Mouse (Mus musculus) CH12.LX (cell line): ENCODE results near the gene Ap3s2. TPM values are rescaled to one million over a fixed set of nuclear protein-coding genes. Genes with fewer than 3 reads are reported as not detected.

Experiments
- DNase-seq: peaks from one replicate; pipeline ENCODE4 v3.0.0-alpha.2; 2013; ENCODE audit errors: extremely low read depth
- H3K27ac ChIP-seq: 2 replicates; pipeline ENCODE4 v1.5.1; 2012; ENCODE audit warnings: low read depth, mild to moderate bottlenecking, control low read depth, moderate library complexity; ENCODE audit not compliant: insufficient read depth
- H3K27me3 ChIP-seq: replicated peaks from 2 replicates; pipeline ENCODE3; 2012; ENCODE audit warnings: inconsistent platforms
- H3K36me3 ChIP-seq, 2 experiments: replicated peaks in 1 of 2; 2 replicates each; pipeline versions ENCODE3 to v1.6.1; 2012; ENCODE audit warnings: inconsistent platforms in 1 of 2, low read length in 1 of 2, mild to moderate bottlenecking in 1 of 2, mixed read lengths in 1 of 2, moderate library complexity in 1 of 2; ENCODE audit not compliant: control insufficient read depth in 1 of 2, insufficient read depth in 1 of 2
- H3K4me1 ChIP-seq, 2 experiments: 2 replicates each; pipeline ENCODE4 v1.6.1; 2012; ENCODE audit warnings: inconsistent platforms in 1 of 2, moderate library complexity in 1 of 2; ENCODE audit not compliant: insufficient read depth in 2 of 2, control insufficient read depth in 1 of 2
- H3K4me2 ChIP-seq: 2 replicates; pipeline ENCODE4 v1.6.1; 2012; ENCODE audit warnings: low read depth, mild to moderate bottlenecking, control low read depth; ENCODE audit not compliant: poor library complexity, insufficient read depth, severe bottlenecking
- H3K4me3 ChIP-seq, 3 experiments: fragments of 150-350 bp in 1 of 3; sonication (generic) in 1 of 3; replicated peaks in 1 of 3; 2 replicates each; pipeline versions ENCODE3 to v1.5.1; 2011 to 2012; ENCODE audit warnings: low read depth in 2 of 3, low read length in 2 of 3, mild to moderate bottlenecking in 2 of 3, moderate library complexity in 2 of 3, control low read depth in 1 of 3, improper control_type of control experiment in 1 of 3, inconsistent platforms in 1 of 3, mixed read lengths in 1 of 3; ENCODE audit not compliant: poor library complexity in 1 of 3
- H3K79me2 ChIP-seq: replicated peaks from 2 replicates; pipeline ENCODE4 v1.6.1; 2012; ENCODE audit warnings: mild to moderate bottlenecking, moderate library complexity; ENCODE audit not compliant: control insufficient read depth, poor library complexity, insufficient read depth, severe bottlenecking; ENCODE audit errors: extremely low read depth
- H3K9ac ChIP-seq: 2 replicates; pipeline ENCODE4 v1.6.1; 2012; ENCODE audit warnings: low read depth, mild to moderate bottlenecking, control low read depth, moderate library complexity; ENCODE audit not compliant: insufficient read depth
- H3K9me3 ChIP-seq: replicated peaks from 2 replicates; pipeline ENCODE3; 2012; ENCODE audit warnings: low read length, inconsistent platforms, mixed read lengths
- BHLHE40 ChIP-seq: IDR thresholded peaks from 2 replicates; pipeline ENCODE4 v1.6.1; 2011; ENCODE audit warnings: mild to moderate bottlenecking, low read depth, low read length, improper control_type of control experiment
- CTCF ChIP-seq, 2 experiments: IDR thresholded peaks in 1 of 2; conservative IDR thresholded peaks in 1 of 2; 2 replicates each; pipeline ENCODE4 v1.5.1; 2011 to 2012; ENCODE audit warnings: low read depth in 2 of 2, low read length in 2 of 2, improper control_type of control experiment in 1 of 2, inconsistent platforms in 1 of 2, mild to moderate bottlenecking in 1 of 2, moderate library complexity in 1 of 2
- ELF1 ChIP-seq: IDR thresholded peaks from 2 replicates; pipeline ENCODE4 v1.6.1; 2014; ENCODE audit warnings: low read depth, mild to moderate bottlenecking, inconsistent platforms, low read length, improper control_type of control experiment
- EP300 ChIP-seq: IDR thresholded peaks from 2 replicates; pipeline ENCODE4 v1.6.1; 2011; ENCODE audit warnings: low read length, improper control_type of control experiment
- HCFC1 ChIP-seq: IDR thresholded peaks from 2 replicates; pipeline ENCODE4 v1.6.1; 2012; ENCODE audit warnings: low read depth, mild to moderate bottlenecking, inconsistent platforms, low read length, improper control_type of control experiment
- IRF4 ChIP-seq: IDR thresholded peaks from 2 replicates; pipeline ENCODE4 v1.6.1; 2014; ENCODE audit warnings: low read depth, mild to moderate bottlenecking, inconsistent platforms, low read length, improper control_type of control experiment
- KAT2A ChIP-seq: IDR thresholded peaks from 2 replicates; pipeline ENCODE4 v1.6.1; 2012; ENCODE audit warnings: low read length, improper control_type of control experiment, inconsistent platforms; ENCODE audit not compliant: insufficient replicate concordance
- MAZ ChIP-seq: IDR thresholded peaks from 2 replicates; pipeline ENCODE4 v1.6.1; 2012; ENCODE audit warnings: low read depth, mild to moderate bottlenecking, inconsistent platforms, low read length, improper control_type of control experiment, moderate library complexity
- MXI1 ChIP-seq: IDR thresholded peaks from 2 replicates; pipeline ENCODE4 v1.6.1; 2011; ENCODE audit warnings: mild to moderate bottlenecking, low read depth, low read length, improper control_type of control experiment
- NRF1 ChIP-seq: IDR thresholded peaks from 2 replicates; pipeline ENCODE4 v1.6.1; 2014; ENCODE audit warnings: low read depth, mild to moderate bottlenecking, inconsistent platforms, low read length, improper control_type of control experiment, moderate library complexity
- PAX5 ChIP-seq: IDR thresholded peaks from 2 replicates; pipeline ENCODE4 v1.6.1; 2012; ENCODE audit warnings: low read length, inconsistent platforms, mixed read lengths
- POLR2A ChIP-seq: IDR thresholded peaks from 2 replicates; pipeline ENCODE4 v1.6.1; 2011; ENCODE audit warnings: low read depth, mild to moderate bottlenecking, improper control_type of control experiment, low read length
- POLR2AphosphoS2 ChIP-seq: IDR thresholded peaks from 2 replicates; pipeline ENCODE4 v1.6.1; 2011; ENCODE audit warnings: low read depth, low read length, improper control_type of control experiment
- RCOR1 ChIP-seq: conservative IDR thresholded peaks from 2 replicates; pipeline ENCODE4 v1.6.1; 2012; ENCODE audit warnings: low read depth, mild to moderate bottlenecking, inconsistent platforms, low read length, improper control_type of control experiment
- TCF12 ChIP-seq: IDR thresholded peaks from 2 replicates; pipeline ENCODE4 v1.6.1; 2014; ENCODE audit warnings: low read depth, mild to moderate bottlenecking, inconsistent platforms, low read length, improper control_type of control experiment
- UBTF ChIP-seq: IDR thresholded peaks from 2 replicates; pipeline ENCODE4 v1.6.1; 2012; ENCODE audit warnings: low read depth, mild to moderate bottlenecking, inconsistent platforms, low read length, improper control_type of control experiment, moderate library complexity
- USF1 ChIP-seq: IDR thresholded peaks from 2 replicates; pipeline ENCODE4 v1.6.1; 2014; ENCODE audit warnings: low read depth, mild to moderate bottlenecking, inconsistent platforms, low read length, improper control_type of control experiment
- USF2 ChIP-seq: conservative IDR thresholded peaks from 2 replicates; pipeline ENCODE4 v1.6.1; 2011; ENCODE audit warnings: low read depth, low read length, improper control_type of control experiment
- ZC3H11A ChIP-seq: IDR thresholded peaks from 2 replicates; pipeline ENCODE4 v1.6.1; 2012; ENCODE audit warnings: low read depth, mild to moderate bottlenecking, inconsistent platforms, low read length, improper control_type of control experiment
- ZMIZ1 ChIP-seq: IDR thresholded peaks from 2 replicates; pipeline ENCODE4 v1.6.1; 2012; ENCODE audit warnings: low read depth, mild to moderate bottlenecking, inconsistent platforms, low read length, improper control_type of control experiment
- dilution Hi-C: fragments of 300-500 bp; cut with MboI; formaldehyde crosslinking; loops from 2 replicates; pipeline ENCODE4 v1.14.3; 2020; ENCODE audit warnings: low sequenced_read_pairs; ENCODE audit not compliant: extremely low pct_unique_long_range_greater_than_20kb, extremely low pct_ligation_motif_present
- in situ Hi-C: fragments of 300-500 bp; cut with MboI; formaldehyde crosslinking; loops from 3 replicates; pipeline ENCODE4 v1.14.3; 2019; ENCODE audit warnings: low sequenced_read_pairs, low pct_ligation_motif_present, low pct_unique_long_range_greater_than_20kb, mixed read lengths
- polyA plus RNA-seq: library from polyadenylated mRNA; unstranded; fragments of >175 nt; gene quantifications from 2 replicates; pipeline ENCODE4 v1.2.1, GENCODE M21; 2012; ENCODE audit warnings: low read depth; ENCODE audit not compliant: insufficient read length
- total RNA-seq, 2 experiments: library from RNA; depleted of rRNA; stranded (reverse); fragments of 300-350 nt in 1 of 2; fragments of >200 nt in 1 of 2; gene quantifications; 2 replicates each; pipeline ENCODE4 v1.2.3; 2012 to 2014

Gene Ap3s2
- total and polyA plus RNA-seq, 3 experiments, result 12.7 to 21.8 (median 14.9) TPM

GRCm38 (mm10) chr7:79867861-79868260 is 52.6 kb downstream of the Ap3s2 start (continued):
- TF ChIP-seq ELF1 (no peak), PAX5 (no peak), KAT2A (no peak), ZMIZ1 (no peak), USF2 (no peak), NRF1 (no peak), RCOR1 (no peak), UBTF (no peak), CTCF (conservative IDR thresholded peaks at IDR 0.05 in 1 of 2, IDR thresholded peaks at IDR 0.05 in 1 of 2; ENCODE audit: low read depth in 2 of 2, low read length in 2 of 2) (no peak), POLR2A (no peak), HCFC1 (no peak), IRF4 (peak; percentile 92), EP300 (peak; percentile 46; the same call in 1 of the 2 replicates), MAZ (no peak)

- Histone ChIP-seq H3K27ac (no peak overlapping the region), H3K36me3 (no peaks in the 10 kb centered on the region), H3K9ac (no peak overlapping the region), H3K4me3 (no peak overlapping the region), H3K79me2 (no peaks in the 10 kb centered on the region), H3K27me3 (peaks cover 2% of the 10 kb centered on the region), H3K4me1 (peaks cover 16 to 29% of the 10 kb centered on the region in 2 experiments), H3K9me3 (no peaks in the 10 kb centered on the region), H3K4me2 (no peak overlapping the region)
- in situ Hi-C loops, result no loop called here
- DNase-seq, result no peak
- TF ChIP-seq MXI1, result no peak
- no peak for TF ChIP-seq ELF1
- no peak for TF ChIP-seq BHLHE40
- TF ChIP-seq USF1, result no peak
- no peak for TF ChIP-seq TCF12
- no peak for TF ChIP-seq POLR2AphosphoS2
- no peak for TF ChIP-seq ZC3H11A
- no peak for TF ChIP-seq NRF1
- no peak for TF ChIP-seq UBTF
- TF ChIP-seq HCFC1, result no peak
- dilution Hi-C loops, result no loop called here
These were observed 54.0 kb downstream of the Ap3s2 start for GRCm38 (mm10) chr7:79866294-79867000.
